Mouse (Mus musculus) heart, embryonic 11.5 days (tissue): ENCODE data around the gene Adad2. TPM values are rescaled to one million over a fixed set of nuclear protein-coding genes. Genes with fewer than 3 reads are reported as not detected.
A peak's percentile ranks its signal among the peaks of the same experiment; 100 is the strongest.

Experiments
- ATAC-seq: fragments of 200-750 bp; cut with Nextera tagmentation; replicated peaks from 2 replicates; pipeline ENCODE4 v1.8.0; 2017; ENCODE audit warnings: moderate library complexity; ENCODE audit not compliant: insufficient number of reproducible peaks, low FRiP score, low TSS enrichment
- H3K27ac ChIP-seq: fragments of 300-500 bp; sonication (generic); 2 replicates; pipeline ENCODE4 v1.5.1; 2014; ENCODE audit warnings: mild to moderate bottlenecking, low read depth, low read length
- H3K27me3 ChIP-seq: fragments of 300-500 bp; sonication (generic); 2 replicates; pipeline ENCODE4 v1.6.1; 2014; ENCODE audit warnings: mild to moderate bottlenecking, low read length, mixed read lengths; ENCODE audit not compliant: control insufficient read depth, insufficient read depth
- H3K36me3 ChIP-seq: fragments of 300-500 bp; sonication (generic); 2 replicates; pipeline ENCODE4 v1.6.1; 2014; ENCODE audit warnings: mild to moderate bottlenecking, low read length, moderate library complexity, mixed read lengths; ENCODE audit not compliant: control insufficient read depth, insufficient read depth
- H3K4me1 ChIP-seq: fragments of 300-500 bp; sonication (generic); 2 replicates; pipeline ENCODE4 v1.6.1; 2014; ENCODE audit warnings: low read length; ENCODE audit not compliant: control insufficient read depth, insufficient read depth
- H3K4me2 ChIP-seq: fragments of 300-500 bp; sonication (generic); 2 replicates; pipeline ENCODE4 v1.6.1; 2014; ENCODE audit warnings: mild to moderate bottlenecking, moderate library complexity
- H3K4me3 ChIP-seq: fragments of 300-500 bp; sonication (generic); 2 replicates; pipeline ENCODE4 v1.5.1; 2014; ENCODE audit warnings: low read depth, low read length
- H3K9ac ChIP-seq: fragments of 300-500 bp; sonication (generic); 2 replicates; pipeline ENCODE4 v1.6.1; 2014; ENCODE audit warnings: mild to moderate bottlenecking, low read depth, low read length, moderate library complexity
- H3K9me3 ChIP-seq: fragments of 300-500 bp; sonication (generic); replicated peaks from 2 replicates; pipeline ENCODE4 v1.6.1; 2016; ENCODE audit warnings: low read length; ENCODE audit not compliant: control insufficient read depth
- WGBS: fragments of 180-500 bp; shearing (Covaris S2); extraction: QIAGEN DNeasy Blood & Tissue Kit; methylation state at CpG from one replicate; pipeline ENCODE4 v1.1.7; 2014; ENCODE audit not compliant: insufficient replicate concordance; 5-methylcytosine and 5-hydroxymethylcytosine counted together
- polyA plus RNA-seq: library from polyadenylated mRNA; unstranded; fragments of >200 nt; fragmentation: Nextera tagmentation; extraction: Ambion mirVana; gene quantifications from 2 replicates; pipeline ENCODE4 v1.2.1, GENCODE M21; 2014

Gene Adad2
- polyA plus RNA-seq, 1 experiment from 2014 or later = not detected

- Histone ChIP-seq H3K27ac (no peak overlapping the region), H3K4me1 (peaks cover 4% of the 10 kb centered on the region; the same call in 1 of the 2 replicates), H3K27me3 (no peaks in the 10 kb centered on the region), H3K9me3 (no peaks in the 10 kb centered on the region), H3K4me2 (no peak overlapping the region), H3K36me3 (no peaks in the 10 kb centered on the region), H3K4me3 (no peak overlapping the region), H3K9ac (no peak overlapping the region)
- 49% methylated on average over 2 of the region's 2 CpGs for WGBS
- ATAC-seq = no peak
Observed at GRCm38 (mm10) chr8:119651324-119651723, 38.8 kb downstream of the Adad2 start.

GRCm38 (mm10) chr8:119656709-119657464, 44.3 kb downstream of the Adad2 start:
- Histone ChIP-seq H3K4me1 (peaks cover 15% of the 10 kb centered on the region), H3K4me2 (no peak overlapping the region), H3K36me3 (no peaks in the 10 kb centered on the region), H3K9ac (no peak overlapping the region), H3K4me3 (no peak overlapping the region), H3K9me3 (no peaks in the 10 kb centered on the region), H3K27me3 (no peaks in the 10 kb centered on the region), H3K27ac (no peak overlapping the region)
- 55% methylated on average over 5 of the region's 5 CpGs for WGBS
- no peak for ATAC-seq

- WGBS = 7% methylated on average over 9 of the region's 9 CpGs
- H3K9ac ChIP-seq = no peak overlapping the region
- H3K27ac ChIP-seq = no peak overlapping the region; the same call in 1 of the 2 replicates
- no peaks in the 10 kb centered on the region for H3K27me3 ChIP-seq
- no peaks in the 10 kb centered on the region for H3K9me3 ChIP-seq
- H3K36me3 ChIP-seq = no peaks in the 10 kb centered on the region
- ATAC-seq = 0 out of 2 replicates have a peak, but pooled peaks have one; percentile 32
- peak overlapping the region; percentile 12; the same call in 1 of the 2 replicates for H3K4me2 ChIP-seq
- peaks cover 15% of the 10 kb centered on the region for H3K4me1 ChIP-seq
- no peak overlapping the region for H3K4me3 ChIP-seq
Observed at GRCm38 (mm10) chr8:119661081-119661480, 48.5 kb downstream of the Adad2 start.

GRCm38 (mm10) chr8:119661892-119662291, 49.3 kb downstream of the Adad2 start:
- Histone ChIP-seq H3K9me3 (no peaks in the 10 kb centered on the region), H3K36me3 (no peaks in the 10 kb centered on the region), H3K4me1 (peaks cover 21% of the 10 kb centered on the region), H3K4me3 (no peak overlapping the region), H3K4me2 (no peak overlapping the region), H3K9ac (no peak overlapping the region), H3K27ac (no peak overlapping the region), H3K27me3 (no peaks in the 10 kb centered on the region)
- ATAC-seq = no peak
- WGBS = 70% methylated on average over 6 of the region's 6 CpGs

GRCm38 (mm10) chr8:119663440-119663839, 50.9 kb downstream of the Adad2 start:
- WGBS = 60% methylated on average over 11 of the region's 11 CpGs
- no peaks in the 10 kb centered on the region; the same call in 1 of the 2 replicates for H3K27me3 ChIP-seq
- H3K4me2 ChIP-seq = no peak overlapping the region
- no peak overlapping the region for H3K9ac ChIP-seq
- H3K27ac ChIP-seq = no peak overlapping the region
- H3K36me3 ChIP-seq = no peaks in the 10 kb centered on the region
- peaks cover 21% of the 10 kb centered on the region for H3K4me1 ChIP-seq
- no peaks in the 10 kb centered on the region for H3K9me3 ChIP-seq
- ATAC-seq = no peak
- no peak overlapping the region for H3K4me3 ChIP-seq

- H3K9ac ChIP-seq = no peak overlapping the region
- no peak for ATAC-seq
- H3K27ac ChIP-seq = no peak overlapping the region
- no peaks in the 10 kb centered on the region for H3K36me3 ChIP-seq
- 70% methylated on average over 6 of the region's 6 CpGs for WGBS
- H3K27me3 ChIP-seq = no peaks in the 10 kb centered on the region; the same call in 1 of the 2 replicates
- no peaks in the 10 kb centered on the region for H3K9me3 ChIP-seq
- H3K4me2 ChIP-seq = no peak overlapping the region
- H3K4me3 ChIP-seq = no peak overlapping the region
- peaks cover 21% of the 10 kb centered on the region for H3K4me1 ChIP-seq
Observed at GRCm38 (mm10) chr8:119665270-119665669, 52.7 kb downstream of the Adad2 start.

Other genes starting within 250 kb of the Adad2 start
- gene Mlycd, start 217.9 kb upstream of the Adad2 start, polyA plus RNA-seq = 14.2 and 19.0 TPM in 2 replicates
- gene Osgin1, start 178.6 kb upstream of the Adad2 start, polyA plus RNA-seq = 0.39 and 0.94 TPM in 2 replicates
- 1.4 and 2.0 TPM in 2 replicates for gene Necab2, start 166.0 kb upstream of the Adad2 start, polyA plus RNA-seq
- not detected in 2 replicates for gene Slc38a8, start 111.0 kb upstream of the Adad2 start, polyA plus RNA-seq
- gene Mbtps1, start 54.0 kb upstream of the Adad2 start, polyA plus RNA-seq = 63.6 and 80.5 TPM in 2 replicates
- 36.3 and 37.3 TPM in 2 replicates for gene Hsdl1, start 37.6 kb upstream of the Adad2 start, polyA plus RNA-seq
- 0.26 and 0.38 TPM in 2 replicates for gene Dnaaf1, start 37.5 kb upstream of the Adad2 start, polyA plus RNA-seq
- 7.1 and 8.0 TPM in 2 replicates for gene Taf1c, start 7.5 kb upstream of the Adad2 start, polyA plus RNA-seq
- gene Kcng4, start 22.9 kb downstream of the Adad2 start, polyA plus RNA-seq = not detected in 2 replicates
- gene Wfdc1, start 53.6 kb downstream of the Adad2 start, polyA plus RNA-seq = 2.1 and 2.3 TPM in 2 replicates
- gene Atp2c2, start 87.3 kb downstream of the Adad2 start, polyA plus RNA-seq = 0.14 and 0.24 TPM in 2 replicates
- 10.2 and 12.9 TPM in 2 replicates for gene Tldc1, start 165.7 kb downstream of the Adad2 start, polyA plus RNA-seq
- gene Cotl1, start 227.8 kb downstream of the Adad2 start, polyA plus RNA-seq = 110 and 142 TPM in 2 replicates
- gene Klhl36, start 249.5 kb downstream of the Adad2 start, polyA plus RNA-seq = 8.6 and 8.9 TPM in 2 replicates